Mouse (Mus musculus) lung, adult 2 months (tissue): ENCODE data around the gene Ankrd13b.

Experiments used
- CTCF ChIP-seq: fragments of 200-500 bp; IDR thresholded peaks from 2 replicates; pipeline ENCODE4 v1.5.1; 2011; ENCODE audit warnings: mild to moderate bottlenecking, low read length, control low read depth; ENCODE audit not compliant: insufficient read depth
- POLR2A ChIP-seq: fragments of 200-500 bp; IDR thresholded peaks from 2 replicates; pipeline ENCODE4 v1.6.1; 2011; ENCODE audit warnings: low read depth, mild to moderate bottlenecking, control low read depth, low read length, borderline replicate concordance; ENCODE audit errors: extremely low read depth

DNA sequence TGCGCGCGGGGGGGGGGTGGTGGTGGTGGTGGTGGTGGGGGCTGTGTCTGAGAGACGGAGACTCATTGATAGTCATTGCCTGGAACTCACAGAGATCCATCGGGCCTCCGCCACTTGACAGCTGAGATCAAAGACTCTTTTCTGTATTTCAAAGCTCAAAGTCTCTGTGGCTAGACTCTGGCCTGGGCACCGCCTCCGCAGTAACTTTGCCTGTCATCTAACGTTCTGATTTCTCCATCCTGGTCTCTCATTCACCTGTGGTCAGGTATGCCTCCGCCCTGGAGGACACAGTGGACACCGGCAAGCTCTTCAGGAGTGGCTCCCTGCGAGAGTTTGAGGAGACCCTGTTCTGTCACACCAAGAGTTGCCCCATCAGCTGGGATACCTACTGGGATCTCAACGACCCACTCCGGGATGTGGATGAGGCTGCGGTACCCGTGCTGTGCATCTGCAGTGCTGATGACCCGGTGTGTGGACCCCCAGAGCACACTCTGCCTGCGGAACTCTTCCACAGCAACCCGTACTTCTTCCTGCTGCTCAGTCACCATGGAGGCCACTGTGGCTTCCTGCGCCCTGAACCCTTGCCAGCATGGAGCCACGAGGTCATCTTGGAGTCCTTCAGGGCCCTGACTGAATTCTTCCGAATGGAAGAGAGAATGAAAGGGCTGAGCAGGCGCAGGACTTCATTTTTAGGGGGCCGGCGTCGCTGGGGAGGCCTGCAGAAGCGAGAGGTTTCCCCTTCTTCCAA, 28.7 kb upstream of the Ankrd13b start:
- TF ChIP-seq CTCF (no peak), POLR2A (no peak)
